Mouse (Mus musculus): Measurements from ENCODE around the gene Slit2. TPM values are rescaled to one million over a fixed set of nuclear protein-coding genes. Genes with fewer than 3 reads are reported as not detected.

Gene Slit2
- polyA plus RNA-seq, 1 experiment from 2014 or later = 30.7 TPM

GRCm38 (mm10) chr5:48184358-48184757, 201.4 kb downstream of the Slit2 start:
- Histone ChIP-seq H3K9ac (replicated peaks; ENCODE audit: low read depth) (no peak overlapping the region), H3K4me1 (ENCODE audit: insufficient read depth, low read depth, low read length) (no peaks in the 10 kb centered on the region), H3K27me3 (replicated peaks; ENCODE audit: insufficient read depth, low read length) (no peaks in the 10 kb centered on the region), H3K9me3 (ENCODE audit: low read length) (no peaks in the 10 kb centered on the region), H3K4me3 (ENCODE audit: low read depth, low read length) (no peak overlapping the region), H3K27ac (ENCODE audit: low read length) (no peak overlapping the region), H3K36me3 (ENCODE audit: insufficient read depth, low read length) (no peaks in the 10 kb centered on the region), H3K4me2 (replicated peaks; ENCODE audit: low read depth, low read length) (no peak overlapping the region)
- DNase-seq (ENCODE audit: low spot score) (no peak), ATAC-seq (no peak)
- 70% methylated on average over 8 of the region's 8 CpGs for WGBS
- TF ChIP-seq CTCF (IDR thresholded peaks at IDR 0.05) (no peak), EP300 (IDR thresholded peaks at IDR 0.05) (no peak)

- Histone ChIP-seq H3K9ac (replicated peaks; ENCODE audit: low read depth) (no peak overlapping the region), H3K9me3 (ENCODE audit: low read length) (no peaks in the 10 kb centered on the region), H3K36me3 (ENCODE audit: insufficient read depth, low read length) (no peaks in the 10 kb centered on the region), H3K4me1 (ENCODE audit: insufficient read depth, low read depth, low read length) (no peaks in the 10 kb centered on the region), H3K27me3 (replicated peaks; ENCODE audit: insufficient read depth, low read length) (no peaks in the 10 kb centered on the region), H3K4me3 (ENCODE audit: low read depth, low read length) (no peak overlapping the region), H3K4me2 (replicated peaks; ENCODE audit: low read depth, low read length) (no peak overlapping the region), H3K27ac (ENCODE audit: low read length) (no peak overlapping the region)
- no peak for TF ChIP-seq CTCF (IDR thresholded peaks at IDR 0.05)
- TF ChIP-seq EP300 (IDR thresholded peaks at IDR 0.05) = no peak
- no peak for ATAC-seq
- no peak for DNase-seq (ENCODE audit: low spot score)
- WGBS = 76% methylated on average over 4 of the region's 4 CpGs
These were observed 204.9 kb downstream of the Slit2 start for GRCm38 (mm10) chr5:48187819-48188218.

GRCm38 (mm10) chr5:48199380-48199779, 216.4 kb downstream of the Slit2 start:
- Histone ChIP-seq H3K4me1 (ENCODE audit: insufficient read depth, low read depth, low read length) (no peaks in the 10 kb centered on the region), H3K36me3 (ENCODE audit: insufficient read depth, low read length) (no peaks in the 10 kb centered on the region), H3K9me3 (ENCODE audit: low read length) (no peaks in the 10 kb centered on the region), H3K4me3 (ENCODE audit: low read depth, low read length) (no peak overlapping the region), H3K4me2 (replicated peaks; ENCODE audit: low read depth, low read length) (no peak overlapping the region), H3K9ac (replicated peaks; ENCODE audit: low read depth) (no peak overlapping the region), H3K27ac (ENCODE audit: low read length) (no peak overlapping the region), H3K27me3 (replicated peaks; ENCODE audit: insufficient read depth, low read length) (no peaks in the 10 kb centered on the region)
- DNase-seq (ENCODE audit: low spot score) (no peak), ATAC-seq (no peak)
- TF ChIP-seq CTCF (IDR thresholded peaks at IDR 0.05) = no peak
- TF ChIP-seq EP300 (IDR thresholded peaks at IDR 0.05) = no peak

GRCm38 (mm10) chr5:48215248-48215647, 232.3 kb downstream of the Slit2 start:
- no peak overlapping the region for H3K4me3 ChIP-seq (ENCODE audit: low read depth, low read length)
- TF ChIP-seq CTCF (IDR thresholded peaks at IDR 0.05) = no peak
- no peak for TF ChIP-seq EP300 (IDR thresholded peaks at IDR 0.05)
- H3K9me3 ChIP-seq (ENCODE audit: low read length) = no peaks in the 10 kb centered on the region
- no peak overlapping the region for H3K9ac ChIP-seq (replicated peaks; ENCODE audit: low read depth)
- WGBS = 90% methylated on average over 2 of the region's 2 CpGs
- H3K4me1 ChIP-seq (ENCODE audit: insufficient read depth, low read depth, low read length) = no peaks in the 10 kb centered on the region
- H3K27ac ChIP-seq (ENCODE audit: low read length) = no peak overlapping the region
- ATAC-seq = no peak
- H3K36me3 ChIP-seq (ENCODE audit: insufficient read depth, low read length) = no peaks in the 10 kb centered on the region
- no peak for DNase-seq (ENCODE audit: low spot score)
- no peak overlapping the region for H3K4me2 ChIP-seq (replicated peaks; ENCODE audit: low read depth, low read length)
- H3K27me3 ChIP-seq (replicated peaks; ENCODE audit: insufficient read depth, low read length) = no peaks in the 10 kb centered on the region

- no peak for DNase-seq (ENCODE audit: low spot score)
- ATAC-seq = no peak
- WGBS = 84% methylated on average over 10 of the region's 10 CpGs
These were observed 236.8 kb downstream of the Slit2 start for GRCm38 (mm10) chr5:48219624-48220155.

GRCm38 (mm10) chr5:48225500-48225899, 242.6 kb downstream of the Slit2 start:
- DNase-seq (ENCODE audit: low spot score) (no peak), ATAC-seq (no peak)
- 47% methylated on average over 2 of the region's 2 CpGs for WGBS
- no peaks in the 10 kb centered on the region for H3K4me1 ChIP-seq (ENCODE audit: insufficient read depth, low read depth, low read length)
- H3K4me3 ChIP-seq (ENCODE audit: low read depth, low read length) = no peak overlapping the region
- H3K9me3 ChIP-seq (ENCODE audit: low read length) = no peaks in the 10 kb centered on the region
- TF ChIP-seq CTCF (IDR thresholded peaks at IDR 0.05) = no peak
- no peak for TF ChIP-seq EP300 (IDR thresholded peaks at IDR 0.05)
- H3K9ac ChIP-seq (replicated peaks; ENCODE audit: low read depth) = no peak overlapping the region
- H3K27me3 ChIP-seq (replicated peaks; ENCODE audit: insufficient read depth, low read length) = no peaks in the 10 kb centered on the region
- H3K27ac ChIP-seq (ENCODE audit: low read length) = no peak overlapping the region
- H3K36me3 ChIP-seq (ENCODE audit: insufficient read depth, low read length) = no peaks in the 10 kb centered on the region
- no peak overlapping the region for H3K4me2 ChIP-seq (replicated peaks; ENCODE audit: low read depth, low read length)

More at GRCm38 (mm10) chr5:48219624-48220155, 236.8 kb downstream of the Slit2 start:
- H3K4me1 ChIP-seq (ENCODE audit: insufficient read depth, low read depth, low read length) = no peaks in the 10 kb centered on the region
- H3K4me3 ChIP-seq (ENCODE audit: low read depth, low read length) = no peak overlapping the region
- no peak overlapping the region for H3K4me2 ChIP-seq (replicated peaks; ENCODE audit: low read depth, low read length)
- no peak overlapping the region for H3K27ac ChIP-seq (ENCODE audit: low read length)
- no peak for TF ChIP-seq CTCF (IDR thresholded peaks at IDR 0.05)
- H3K27me3 ChIP-seq (replicated peaks; ENCODE audit: insufficient read depth, low read length) = no peaks in the 10 kb centered on the region
- no peaks in the 10 kb centered on the region for H3K36me3 ChIP-seq (ENCODE audit: insufficient read depth, low read length)
- H3K9me3 ChIP-seq (ENCODE audit: low read length) = no peaks in the 10 kb centered on the region
- H3K9ac ChIP-seq (replicated peaks; ENCODE audit: low read depth) = no peak overlapping the region
